Mouse (Mus musculus) heart, postnatal 10 days (tissue): ENCODE measurements around the gene Tmed11. TPM values are rescaled to one million over a fixed set of nuclear protein-coding genes. Genes with fewer than 3 reads are reported as not detected.
"Not testable (repeated sequence)": the region's sequence is repeated elsewhere in the genome, so short reads cannot be mapped to it uniquely, and the experiment has no call there.

Source experiments
- DNase-seq, 2 experiments: peaks; one replicate each; pipeline ENCODE4 v3.0.0; 2021
- intact Hi-C: fragments of 180-260 bp; cut with DNase I; formaldehyde crosslinking; loops from one replicate; pipeline ENCODE4 v1.15.1; 2025
- total RNA-seq, 2 experiments: library from RNA; stranded (reverse); gene quantifications; 2 replicates each; pipeline ENCODE4 v1.2.3; 2021

Tmed11 gene
- not detected for total RNA-seq

- intact Hi-C loops, DNase-seq: not testable (repeated sequence)
These were observed at the start of gene Tmed11 for GRCm38 (mm10) chr5:108795263-108795662. TSS of gene Tmed11 (minus strand) at chr5:108795363.

DNA sequence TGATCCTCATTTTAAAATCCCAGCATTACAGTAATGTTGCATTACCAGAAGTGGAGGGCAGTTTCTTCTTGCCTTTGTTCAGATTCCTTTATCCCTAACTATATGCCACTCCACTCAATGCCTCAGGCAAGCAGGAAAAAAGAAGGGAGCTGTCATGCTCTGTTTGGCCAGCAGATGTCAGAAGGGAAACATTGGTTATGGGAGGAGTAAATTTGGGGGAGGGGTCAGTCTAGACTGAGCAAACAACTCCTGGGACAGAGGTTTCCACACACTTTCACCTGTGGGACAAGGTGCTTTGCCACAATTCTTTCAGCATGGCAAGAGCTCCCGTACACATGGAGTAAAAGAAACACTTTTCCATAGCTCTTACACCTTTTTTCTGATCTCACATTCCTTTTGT lies 41.0 kb upstream of the Tmed11 start:
- peak in 1 of 2 experiments; percentile 13 for DNase-seq
- intact Hi-C loops: loop anchor here (5.0 kb wide), 1 partner anchor 196 kb away; no protein-coding TSS in a partner anchor

GRCm38 (mm10) chr5:108823276-108823675 lies 28.1 kb upstream of the Tmed11 start:
- no peak for DNase-seq
- intact Hi-C loops: no loop called here

DNA sequence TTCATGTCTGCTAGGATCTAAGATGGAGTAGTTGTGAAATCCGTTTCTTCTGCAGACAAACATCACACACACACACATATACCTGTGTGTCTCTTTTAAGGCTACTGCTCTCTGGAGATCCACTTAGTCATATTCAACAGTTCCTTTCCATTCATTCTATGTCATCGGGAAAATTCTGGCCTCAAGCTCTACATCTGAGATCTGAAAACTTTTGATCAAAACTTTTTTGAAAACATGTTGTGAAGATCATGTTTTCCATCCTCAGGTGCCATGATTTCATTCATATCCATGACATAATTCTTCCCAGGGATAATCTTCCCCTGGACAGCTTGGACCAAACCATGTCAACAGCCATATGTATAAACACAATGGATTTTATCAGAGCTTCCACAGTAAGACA lies 13.6 kb upstream of the Tmed11 start, which contains the start of gene Vmn2r8:
Gene Vmn2r8, minus strand, starts transcription at position 101 of the 400 bp plus-strand sequence.
- intact Hi-C loops, DNase-seq: not testable (repeated sequence)

GRCm38 (mm10) chr5:108803646-108804045 lies 8.5 kb upstream of the Tmed11 start:
- intact Hi-C loops: no loop called here
- no peak for DNase-seq

- intact Hi-C loops: not testable (repeated sequence)
- DNase-seq: peak; percentile 8 to 39
These were observed 4.8 kb downstream of the Tmed11 start for GRCm38 (mm10) chr5:108790385-108790784.

GRCm38 (mm10) chr5:108774630-108775306 lies 20.4 kb downstream of the Tmed11 start, which contains the start of gene Rnf212:
TSS of gene Rnf212 (minus strand) at chr5:108774982.
- intact Hi-C loops: no loop called here
- no peak for DNase-seq

GRCm38 (mm10) chr5:108760002-108760401 lies 35.2 kb downstream of the Tmed11 start:
- intact Hi-C loops: no loop called here
- no peak for DNase-seq

GRCm38 (mm10) chr5:108758396-108758795 lies 36.8 kb downstream of the Tmed11 start:
- intact Hi-C loops: no loop called here
- peak; percentile 8 to 32 for DNase-seq

GRCm38 (mm10) chr5:108751258-108751657 lies 43.9 kb downstream of the Tmed11 start:
- intact Hi-C loops, DNase-seq: not testable (repeated sequence)

- no peak for DNase-seq
- intact Hi-C loops: no loop called here
These were observed 44.6 kb downstream of the Tmed11 start for GRCm38 (mm10) chr5:108750328-108751210.

DNA sequence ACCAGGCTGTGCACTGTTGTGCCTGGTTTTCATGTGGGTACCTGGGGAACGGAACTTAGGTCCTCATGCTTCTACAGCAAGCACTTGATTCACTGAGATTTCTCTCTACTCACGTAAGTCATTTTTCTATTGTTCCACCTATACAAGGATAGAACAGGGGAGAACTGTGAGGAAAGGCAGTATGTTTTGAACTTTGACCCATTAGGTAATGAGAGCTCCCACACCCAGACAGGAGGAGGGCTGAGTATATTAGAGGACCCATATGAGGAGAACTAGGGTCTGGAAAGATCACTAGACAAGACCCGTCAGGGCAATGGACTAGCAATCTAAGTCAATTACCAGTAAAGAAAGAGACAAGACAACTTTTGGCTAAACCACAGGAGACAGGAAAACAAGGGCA lies 50.5 kb downstream of the Tmed11 start:
- intact Hi-C loops: no loop called here
- DNase-seq: no peak

- no peak for DNase-seq
- intact Hi-C loops: no loop called here
These were observed 51.3 kb downstream of the Tmed11 start for GRCm38 (mm10) chr5:108743856-108744255.

GRCm38 (mm10) chr5:108742596-108742995 lies 52.6 kb downstream of the Tmed11 start:
- intact Hi-C loops: no loop called here

GRCm38 (mm10) chr5:108741844-108742243 lies 53.3 kb downstream of the Tmed11 start:
- no peak for DNase-seq
- intact Hi-C loops: no loop called here

More at GRCm38 (mm10) chr5:108742596-108742995, 52.6 kb downstream of the Tmed11 start:
- no peak for DNase-seq

- intact Hi-C loops: loop anchor here (1.0 to 5.0 kb wide), 3 partner anchors 35 to 301 kb away; partner anchors contain the start of gene Fgfrl1
- DNase-seq: no peak
These were observed 67.7 kb downstream of the Tmed11 start for GRCm38 (mm10) chr5:108727425-108727824.

Other genes starting within 250 kb of the Tmed11 start
- under 1 TPM in 1 of 2 experiments, not detected in 1; 0.38 TPM for gene Cplx1, start 245.3 kb downstream of the Tmed11 start, total RNA-seq
- 10 to 100 TPM; 35.8 to 37.6 TPM for gene Gak, start 165.6 kb downstream of the Tmed11 start, total RNA-seq
- gene Tmem175, start 165.6 kb downstream of the Tmed11 start, total RNA-seq: 10 to 100 TPM; 10.2 to 10.3 TPM
- gene Idua, start 135.0 kb downstream of the Tmed11 start, total RNA-seq: 10 to 100 TPM; 13.2 to 14.6 TPM
- 10 to 100 TPM; 12.8 to 13.4 TPM for gene Dgkq, start 125.7 kb downstream of the Tmed11 start, total RNA-seq
- gene Slc26a1, start 119.8 kb downstream of the Tmed11 start, total RNA-seq: under 1 TPM in 1 of 2 experiments, not detected in 1; 0.17 TPM
- 10 to 100 TPM; 18.0 to 24.2 TPM for gene Fgfrl1, start 103.0 kb downstream of the Tmed11 start, total RNA-seq
- not detected for gene Rnf212, start 20.4 kb downstream of the Tmed11 start, total RNA-seq
- gene Vmn2r8, start 13.5 kb upstream of the Tmed11 start, total RNA-seq: not detected
- not detected for gene Vmn2r9, start 57.2 kb upstream of the Tmed11 start, total RNA-seq
- not detected for gene Vmn2r10, start 211.2 kb upstream of the Tmed11 start, total RNA-seq